Mouse (Mus musculus) heart, adult 8-10 months (tissue): ENCODE results near the gene Coro1b. TPM values are rescaled to one million over a fixed set of nuclear protein-coding genes. Genes with fewer than 3 reads are reported as not detected.

Experiments used
- DNase-seq: peaks from one replicate; pipeline ENCODE4 v3.0.0; 2022; ENCODE audit warnings: low spot score
- total RNA-seq, 4 experiments: library from RNA; stranded (reverse); gene quantifications; 2 replicates each; pipeline ENCODE4 v1.2.4; 2022

The Coro1b gene
- total RNA-seq, 4 experiments from 2014 or later: 34.9 to 55.9 (median 42.8) TPM

DNA sequence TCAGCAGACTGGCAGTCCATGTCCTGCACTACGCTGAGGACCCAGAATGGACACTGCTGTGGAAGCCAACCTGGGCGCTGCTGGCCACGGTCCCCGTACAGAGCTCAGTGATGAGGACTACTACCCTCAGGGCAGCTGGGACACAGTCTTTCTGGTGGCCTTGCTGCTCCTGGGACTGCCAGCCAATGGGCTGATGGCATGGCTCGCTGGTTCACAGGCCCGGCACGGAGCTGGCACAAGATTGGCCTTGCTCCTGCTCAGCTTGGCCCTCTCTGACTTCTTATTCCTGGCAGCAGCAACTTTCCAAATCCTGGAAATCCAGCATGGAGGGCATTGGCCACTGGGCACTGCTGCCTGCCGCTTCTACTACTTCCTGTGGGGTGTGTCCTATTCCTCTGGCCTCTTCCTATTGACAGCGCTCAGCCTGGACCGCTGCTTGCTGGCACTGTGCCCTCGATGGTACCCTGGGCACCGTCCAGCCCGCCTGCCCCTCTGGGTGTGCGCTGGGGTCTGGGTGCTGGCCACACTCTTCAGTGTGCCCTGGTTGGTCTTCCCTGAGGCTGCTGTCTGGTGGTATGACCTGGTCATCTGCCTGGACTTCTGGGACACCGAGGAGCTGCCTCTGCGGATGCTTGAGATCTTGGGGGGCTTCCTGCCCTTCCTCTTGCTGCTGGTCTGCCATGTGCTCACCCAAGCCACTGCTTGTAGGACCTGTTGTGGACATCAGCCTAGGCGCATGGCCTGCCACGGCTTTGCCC is 5.8 kb upstream of the Coro1b start:
- no peak for DNase-seq

DNA sequence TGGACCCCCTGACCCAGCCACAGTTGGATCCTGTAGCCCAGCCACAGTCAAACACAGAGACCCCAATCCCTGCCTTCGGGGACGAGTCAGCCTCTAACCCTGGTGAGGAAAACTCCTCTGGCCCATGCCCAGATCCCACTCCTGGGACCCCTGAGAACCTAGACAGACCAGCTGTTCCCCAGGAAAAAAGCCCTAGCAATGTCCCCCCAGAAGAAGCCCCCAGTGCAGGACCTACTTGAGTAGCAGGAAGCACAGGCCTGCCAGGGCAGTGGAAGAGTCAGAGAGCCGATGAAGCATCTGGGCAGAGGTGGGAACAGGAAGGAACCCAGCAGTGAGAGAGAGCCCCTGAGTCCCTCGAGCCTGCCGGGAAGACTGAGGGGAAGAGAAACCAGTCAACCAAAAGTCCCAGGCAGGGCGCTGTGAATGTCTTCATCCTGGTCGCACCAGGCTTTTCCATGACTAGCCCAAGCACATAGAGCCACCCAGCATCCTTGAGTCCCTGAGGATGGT is 4.6 kb upstream of the Coro1b start, which contains the start of gene Cabp4:
Gene Cabp4, minus strand, starts transcription at position 275 of the 510 bp plus-strand sequence.
- DNase-seq: no peak

DNA sequence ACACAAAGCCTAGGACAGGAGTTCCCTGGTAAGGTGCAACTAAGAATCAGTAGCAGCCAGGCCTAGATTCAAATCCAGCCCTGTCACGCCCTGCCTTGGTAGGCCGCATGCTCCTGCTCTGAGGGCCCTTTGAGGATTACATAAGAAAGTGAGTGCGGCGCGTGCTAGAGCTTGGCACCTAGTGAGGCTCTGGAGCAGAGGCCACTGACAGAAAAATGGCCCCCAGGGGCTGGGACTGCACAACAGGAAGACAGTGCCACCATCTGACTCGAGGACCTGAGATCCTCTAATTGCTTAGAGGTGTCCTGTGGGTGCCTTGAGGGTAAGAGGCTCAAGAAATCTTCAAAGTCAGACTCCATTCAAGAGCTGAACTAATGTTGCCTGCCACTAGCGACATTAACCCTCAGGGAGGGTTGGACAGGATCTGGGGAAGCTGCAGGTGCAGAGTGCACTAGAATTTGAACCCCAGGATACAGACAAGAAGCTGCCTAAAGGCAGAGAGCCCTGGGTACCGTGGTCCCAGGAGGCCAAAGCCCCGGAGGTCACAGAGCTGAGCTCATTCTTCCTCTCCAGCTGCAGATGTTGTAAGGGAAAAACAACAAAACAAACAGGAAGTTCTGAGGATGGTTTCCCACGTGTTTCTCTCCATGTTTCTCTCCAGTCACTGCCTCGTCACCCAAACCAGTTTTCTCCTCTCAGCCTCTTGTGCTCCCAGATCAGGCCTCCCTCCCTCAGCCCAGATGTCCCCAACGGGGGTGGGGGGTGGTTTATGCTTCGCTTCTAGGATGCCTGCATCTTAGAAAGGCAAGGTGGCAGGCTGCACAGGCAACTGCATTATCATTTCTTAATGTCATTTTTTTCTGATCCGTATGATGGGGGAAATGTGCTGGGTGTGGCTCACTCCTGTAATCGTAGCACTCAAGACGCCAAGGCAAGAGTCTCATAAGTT is 3.6 kb upstream of the Coro1b start:
- no peak for DNase-seq

DNA sequence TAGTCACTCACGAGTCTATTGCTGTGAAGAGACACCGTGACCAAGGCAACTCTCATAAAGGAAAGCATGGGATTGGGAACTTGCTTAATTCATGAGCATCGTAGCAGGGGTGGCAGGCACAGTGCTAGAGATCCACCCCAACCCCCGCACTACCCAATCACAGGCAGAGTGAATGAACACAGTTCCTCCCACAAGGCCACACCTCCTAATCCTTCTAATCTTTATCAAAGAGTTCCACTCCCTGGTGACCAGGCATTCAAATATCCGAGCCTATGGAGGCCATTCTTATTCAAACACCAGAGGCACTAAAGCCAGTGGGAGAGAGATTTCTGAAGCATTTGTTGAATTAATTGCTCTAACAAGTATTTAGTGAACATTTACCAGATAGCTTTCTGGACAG is 2.5 kb upstream of the Coro1b start:
- no peak for DNase-seq

DNA sequence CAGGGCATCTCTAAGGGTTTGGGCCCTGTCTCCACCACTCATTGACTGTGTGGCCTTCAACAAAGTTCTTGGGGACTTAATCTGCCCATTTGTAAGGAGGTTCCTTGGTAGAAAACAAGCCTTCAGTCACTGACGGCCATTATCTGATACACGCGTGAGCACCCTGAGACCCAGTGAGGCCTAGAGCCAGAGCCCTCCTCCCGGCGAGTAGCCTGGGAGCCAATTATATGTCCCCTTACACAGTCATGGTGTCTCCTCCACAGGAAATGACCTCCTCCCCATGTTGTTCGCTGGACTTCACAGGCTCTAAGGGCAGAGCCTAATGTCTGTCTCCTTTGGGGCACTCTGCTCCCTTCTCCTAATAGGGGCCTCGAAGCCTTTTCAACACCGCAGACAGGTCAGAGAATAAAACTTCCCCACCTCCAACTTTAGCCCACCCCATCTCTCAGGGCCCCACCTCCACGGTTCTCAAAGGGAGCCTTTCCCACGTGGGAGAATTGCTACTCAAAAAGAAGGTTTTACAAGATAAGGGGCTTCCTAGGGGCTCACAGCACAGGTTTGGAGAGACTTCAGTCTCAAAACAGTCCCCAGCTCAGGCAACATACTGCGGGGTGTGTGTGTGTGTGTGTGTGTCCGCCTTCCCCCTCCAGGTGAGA is 1.9 kb upstream of the Coro1b start:
- no peak for DNase-seq

DNA sequence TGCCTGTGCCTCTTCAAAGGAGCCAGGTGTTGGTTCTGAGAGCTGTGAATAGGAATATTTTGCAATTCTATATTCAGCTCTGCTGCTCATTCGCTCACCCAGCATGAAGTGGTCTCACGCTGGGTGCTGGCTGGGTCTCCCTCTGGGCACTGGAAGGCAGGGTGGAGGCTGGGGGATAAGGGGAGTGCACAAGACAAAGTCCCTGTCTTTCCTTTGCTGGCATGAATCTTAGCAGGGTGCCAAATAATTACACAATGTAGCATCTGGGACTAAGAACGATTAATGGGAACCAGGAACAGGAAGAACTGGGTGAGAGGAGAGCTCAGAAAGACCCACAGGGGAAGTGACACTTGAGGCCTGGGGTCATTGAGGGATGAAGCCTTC is 1.4 kb upstream of the Coro1b start:
- DNase-seq: no peak

DNA sequence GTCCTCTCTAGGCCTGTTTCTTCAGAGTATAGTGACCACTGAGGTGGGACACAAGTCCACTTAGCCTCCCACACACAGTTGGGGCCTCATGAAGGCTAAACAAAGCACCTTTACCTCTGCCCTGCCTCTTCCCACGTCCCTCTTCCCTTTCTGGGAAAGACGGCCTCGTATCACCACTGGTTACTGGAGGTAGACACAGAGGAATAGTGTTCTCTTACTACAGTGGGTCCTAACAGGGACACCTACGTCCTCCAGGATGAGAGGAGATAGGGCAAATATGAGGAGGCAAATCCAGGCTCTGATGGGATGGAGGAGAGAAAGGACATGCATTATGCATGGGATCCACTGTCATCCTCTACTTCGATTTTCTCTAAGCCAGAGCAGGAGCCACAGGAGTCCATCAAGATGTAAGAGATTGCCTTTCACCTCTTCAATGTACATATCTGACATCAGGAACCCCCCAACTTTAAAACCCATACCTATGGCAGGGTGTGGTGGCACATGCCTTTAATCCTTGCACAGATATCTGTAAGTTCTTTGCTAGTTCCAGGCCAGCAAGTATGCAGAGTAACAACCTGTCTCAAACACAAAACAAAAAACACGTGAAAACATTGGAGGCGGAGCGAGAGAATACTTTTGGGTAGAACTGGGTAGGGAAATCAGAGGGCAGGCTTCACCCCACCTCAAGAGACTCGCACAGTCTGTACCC is 483 bp upstream of the Coro1b start:
- DNase-seq: no peak

DNA sequence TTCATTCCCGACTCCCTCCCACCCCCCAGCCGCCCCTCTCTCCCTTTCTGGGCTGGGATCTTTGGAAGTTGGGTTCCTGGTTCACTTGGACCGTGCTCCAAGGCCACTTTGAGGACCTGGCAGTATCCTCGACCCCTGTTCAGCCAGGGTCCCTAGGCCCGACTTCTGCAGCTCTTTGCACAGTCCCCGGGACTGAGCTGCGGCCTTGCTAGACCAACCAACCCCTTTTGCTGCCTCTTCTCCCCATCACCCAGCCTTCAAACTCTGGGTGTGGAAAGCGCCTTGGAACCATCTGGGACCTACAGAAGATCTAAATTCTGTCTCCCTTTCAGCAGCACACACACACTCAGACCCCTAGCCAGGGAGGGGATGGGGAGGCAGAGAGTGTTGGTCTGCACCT is 400 bp downstream of the Coro1b start:
- no peak for DNase-seq

DNA sequence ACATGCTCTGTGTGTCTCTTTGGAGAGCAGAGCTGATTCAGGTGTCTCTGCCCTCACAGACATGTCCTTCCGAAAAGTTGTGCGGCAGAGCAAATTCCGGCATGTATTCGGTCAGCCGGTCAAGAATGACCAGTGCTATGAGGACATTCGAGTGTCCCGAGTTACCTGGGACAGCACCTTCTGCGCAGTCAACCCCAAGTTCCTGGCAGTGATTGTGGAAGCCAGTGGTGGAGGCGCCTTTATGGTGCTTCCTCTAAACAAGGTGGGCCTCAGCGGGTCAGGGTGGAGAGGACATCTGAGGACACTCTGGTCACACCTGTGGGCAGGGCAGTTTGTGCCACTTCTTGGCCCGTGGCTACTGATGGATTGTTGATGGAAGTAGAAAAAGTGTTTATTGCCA is 864 bp downstream of the Coro1b start:
- DNase-seq: no peak

DNA sequence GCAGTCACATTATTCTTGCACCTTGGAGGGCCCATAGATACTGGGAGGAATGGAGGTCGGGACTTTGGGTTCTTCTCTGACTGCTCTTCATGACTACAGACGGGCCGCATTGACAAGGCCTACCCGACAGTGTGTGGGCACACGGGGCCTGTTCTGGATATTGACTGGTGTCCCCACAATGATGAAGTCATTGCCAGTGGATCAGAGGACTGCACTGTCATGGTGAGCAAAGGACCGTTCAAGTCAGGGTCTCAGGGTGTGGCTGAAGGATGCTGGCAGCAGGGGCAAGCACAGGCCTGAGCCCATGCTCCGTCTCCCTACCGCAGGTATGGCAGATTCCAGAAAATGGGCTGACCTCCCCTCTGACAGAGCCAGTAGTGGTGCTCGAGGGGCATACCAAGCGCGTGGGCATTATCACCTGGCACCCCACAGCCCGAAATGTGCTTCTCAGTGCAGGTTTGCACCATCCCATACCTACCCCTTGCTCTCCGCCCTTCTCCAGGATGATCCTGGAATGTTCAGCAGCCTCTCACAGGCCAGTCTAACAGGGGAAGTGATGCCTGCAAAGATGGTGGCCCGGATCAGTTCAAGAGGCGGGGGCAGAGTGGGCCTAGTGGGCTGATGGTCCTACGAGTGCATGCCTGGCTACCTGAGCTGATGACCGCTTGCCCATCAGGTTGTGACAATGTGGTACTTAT is 1.5 kb downstream of the Coro1b start:
- DNase-seq: no peak

DNA sequence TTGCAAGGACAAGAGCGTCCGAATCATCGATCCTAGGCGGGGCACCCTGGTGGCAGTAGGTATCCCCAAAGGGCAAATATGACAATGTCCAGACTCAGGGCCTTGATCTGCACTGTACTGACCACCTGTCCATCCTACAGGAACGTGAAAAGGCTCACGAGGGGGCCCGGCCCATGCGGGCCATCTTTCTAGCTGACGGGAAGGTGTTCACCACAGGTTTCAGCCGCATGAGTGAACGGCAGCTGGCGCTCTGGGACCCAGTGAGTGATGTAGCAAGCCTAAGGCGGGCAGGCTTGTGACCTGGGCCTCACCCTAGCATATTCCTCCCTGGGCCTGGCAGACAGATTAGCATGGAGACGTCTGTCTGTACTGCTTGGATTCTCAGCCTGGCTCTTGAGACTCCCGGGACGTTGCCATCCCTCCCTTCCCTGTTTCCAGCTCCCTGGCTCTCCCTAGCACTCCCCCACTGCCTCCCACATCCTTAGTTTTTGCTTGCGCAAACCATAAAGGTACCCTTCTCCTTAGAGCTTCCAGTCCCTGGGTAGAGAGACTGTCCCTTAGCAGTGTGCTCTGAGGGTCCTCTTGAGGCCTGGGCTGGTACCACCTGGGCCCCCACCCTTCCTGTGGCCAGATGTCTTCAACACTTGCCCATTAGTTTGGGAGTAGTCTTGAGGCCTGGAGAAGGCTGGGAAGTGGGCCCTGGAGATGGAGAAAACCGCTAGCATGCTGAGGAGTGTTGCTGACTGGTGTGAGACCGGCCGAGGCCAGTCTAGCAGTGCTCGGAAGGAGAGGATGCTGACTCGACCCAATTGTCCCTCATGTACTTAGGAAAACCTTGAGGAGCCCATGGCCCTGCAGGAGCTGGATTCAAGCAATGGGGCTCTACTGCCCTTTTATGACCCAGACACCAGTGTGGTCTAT is 2.4 kb downstream of the Coro1b start:
- no peak for DNase-seq

DNA sequence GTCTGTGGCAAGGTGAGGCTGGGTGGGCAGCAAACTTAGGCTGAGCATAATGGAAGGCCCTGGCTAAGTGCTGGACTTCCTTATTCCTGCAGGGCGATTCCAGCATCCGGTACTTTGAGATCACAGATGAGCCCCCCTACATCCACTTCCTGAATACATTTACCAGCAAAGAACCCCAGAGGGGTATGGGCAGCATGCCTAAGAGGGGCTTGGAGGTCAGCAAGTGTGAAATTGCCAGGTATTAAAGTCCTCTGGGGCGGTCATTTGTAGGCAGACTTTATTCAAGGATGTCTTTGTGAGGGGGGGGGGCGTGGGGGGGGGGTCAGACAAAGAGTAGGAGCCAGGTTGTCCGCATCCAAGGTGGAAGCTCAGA is 3.1 kb downstream of the Coro1b start:
- DNase-seq: no peak

DNA sequence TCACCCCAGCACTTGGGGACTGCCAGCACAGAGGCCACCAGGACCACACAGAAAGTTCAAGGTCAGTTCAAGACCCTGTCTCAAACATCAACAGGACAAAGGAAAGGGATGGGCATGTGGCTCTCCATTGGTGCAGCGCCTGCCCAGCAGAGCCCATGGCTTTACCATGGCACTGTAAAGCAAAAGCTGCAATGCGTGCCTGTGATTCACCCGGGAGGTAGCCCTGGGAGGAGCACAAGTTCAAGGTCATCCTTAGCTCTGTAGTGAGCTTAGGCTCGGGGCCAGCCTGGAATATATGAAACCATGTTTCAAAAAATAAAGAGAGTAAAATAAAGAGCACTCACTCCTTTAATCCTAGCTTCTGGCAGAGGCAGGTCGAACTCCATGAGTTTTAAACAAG is 3.5 kb downstream of the Coro1b start:
- DNase-seq: no peak

DNA sequence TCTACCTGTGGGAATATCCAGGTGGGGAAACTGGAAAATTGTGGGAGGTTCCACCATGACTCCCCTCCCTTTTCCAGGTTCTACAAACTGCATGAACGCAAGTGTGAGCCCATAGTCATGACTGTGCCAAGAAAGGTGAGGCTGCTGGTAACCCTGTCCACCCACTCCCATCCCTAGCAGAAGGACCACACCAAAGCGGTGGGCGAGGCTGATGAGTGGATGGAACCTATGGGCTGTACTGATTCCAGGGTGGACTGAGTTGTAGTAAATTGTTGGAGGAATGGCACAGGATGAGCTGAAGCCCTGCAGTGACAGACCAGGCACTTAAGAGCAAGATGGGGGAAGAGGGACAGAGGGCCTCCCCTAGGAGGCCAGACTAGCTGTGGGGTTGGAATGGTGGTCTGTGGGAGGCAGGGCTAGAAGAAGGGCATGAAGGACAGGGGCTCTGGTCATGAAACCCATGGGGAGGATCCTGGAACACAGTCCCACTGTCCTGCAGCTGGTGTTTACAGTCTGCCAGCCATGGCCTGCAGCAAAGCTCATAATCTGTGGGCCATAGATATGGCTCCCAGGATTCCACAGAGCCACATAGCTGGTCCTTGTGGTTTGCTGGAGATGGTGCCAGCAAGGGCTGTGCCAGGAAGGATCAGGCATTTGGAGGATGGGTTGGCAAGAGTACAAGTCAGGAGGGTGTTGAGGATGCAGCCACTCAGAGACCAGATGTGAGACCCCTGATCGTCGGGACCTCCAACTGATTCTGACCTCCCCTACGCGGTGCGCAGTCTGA is 4.2 kb downstream of the Coro1b start:
- DNase-seq: no peak

DNA sequence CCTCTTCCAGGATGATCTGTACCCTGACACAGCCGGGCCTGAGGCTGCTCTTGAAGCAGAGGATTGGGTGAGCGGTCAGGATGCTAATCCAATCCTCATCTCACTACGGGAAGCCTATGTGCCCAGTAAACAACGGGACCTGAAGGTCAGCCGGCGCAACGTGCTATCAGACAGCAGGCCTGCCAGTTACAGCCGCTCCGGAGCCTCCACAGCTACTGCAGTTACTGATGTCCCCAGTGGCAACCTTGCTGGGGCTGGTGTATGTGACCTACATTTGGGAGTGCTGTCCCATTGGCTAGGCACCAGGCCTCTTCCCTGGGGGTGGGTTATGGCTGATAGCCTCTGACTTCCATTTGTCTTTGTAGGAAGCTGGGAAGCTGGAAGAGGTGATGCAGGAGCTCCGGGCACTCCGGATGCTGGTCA is 4.8 kb downstream of the Coro1b start, which contains the start of gene Ptprcap:
Gene Ptprcap, plus strand, starts transcription at position 373 of the 423 bp plus-strand sequence.
- DNase-seq: no peak

DNA sequence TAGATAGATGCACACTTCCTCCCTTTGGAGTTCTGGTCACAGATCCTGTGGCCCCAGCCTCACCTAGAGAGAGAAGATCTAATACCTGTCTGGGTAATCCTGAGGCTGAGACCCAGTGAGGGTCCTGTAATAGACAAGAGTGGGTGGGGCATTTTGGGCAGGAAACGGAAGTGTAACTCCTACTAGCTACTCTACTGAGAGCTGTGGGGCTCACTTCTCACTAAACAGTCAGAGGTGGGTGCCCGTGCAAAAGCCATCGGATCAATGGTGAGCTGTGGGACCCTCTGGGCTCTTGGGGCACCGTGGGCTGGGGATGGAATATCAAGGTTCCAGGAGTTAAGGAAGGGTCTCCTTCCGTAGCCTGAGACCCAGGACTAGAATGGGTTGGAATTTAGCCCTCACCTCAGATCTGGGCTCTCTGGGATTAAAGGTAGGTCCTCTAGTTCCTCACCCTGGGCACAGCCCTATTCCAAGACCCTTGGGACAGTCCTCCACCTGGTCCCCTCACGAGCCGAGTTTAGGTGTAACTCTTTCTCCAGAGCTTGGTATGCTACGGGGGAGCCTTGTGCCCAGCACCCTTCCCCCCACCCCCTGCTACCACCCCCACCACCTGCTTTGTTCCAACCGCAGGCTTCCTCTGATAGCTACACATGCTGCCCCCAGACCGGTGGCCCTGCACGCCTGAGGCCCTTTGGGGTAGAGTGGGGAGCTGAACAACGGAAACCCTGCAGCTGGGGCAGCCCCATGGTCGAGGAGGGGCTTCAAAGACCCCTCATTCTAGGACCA is 6.2 kb downstream of the Coro1b start:
- no peak for DNase-seq

DNA sequence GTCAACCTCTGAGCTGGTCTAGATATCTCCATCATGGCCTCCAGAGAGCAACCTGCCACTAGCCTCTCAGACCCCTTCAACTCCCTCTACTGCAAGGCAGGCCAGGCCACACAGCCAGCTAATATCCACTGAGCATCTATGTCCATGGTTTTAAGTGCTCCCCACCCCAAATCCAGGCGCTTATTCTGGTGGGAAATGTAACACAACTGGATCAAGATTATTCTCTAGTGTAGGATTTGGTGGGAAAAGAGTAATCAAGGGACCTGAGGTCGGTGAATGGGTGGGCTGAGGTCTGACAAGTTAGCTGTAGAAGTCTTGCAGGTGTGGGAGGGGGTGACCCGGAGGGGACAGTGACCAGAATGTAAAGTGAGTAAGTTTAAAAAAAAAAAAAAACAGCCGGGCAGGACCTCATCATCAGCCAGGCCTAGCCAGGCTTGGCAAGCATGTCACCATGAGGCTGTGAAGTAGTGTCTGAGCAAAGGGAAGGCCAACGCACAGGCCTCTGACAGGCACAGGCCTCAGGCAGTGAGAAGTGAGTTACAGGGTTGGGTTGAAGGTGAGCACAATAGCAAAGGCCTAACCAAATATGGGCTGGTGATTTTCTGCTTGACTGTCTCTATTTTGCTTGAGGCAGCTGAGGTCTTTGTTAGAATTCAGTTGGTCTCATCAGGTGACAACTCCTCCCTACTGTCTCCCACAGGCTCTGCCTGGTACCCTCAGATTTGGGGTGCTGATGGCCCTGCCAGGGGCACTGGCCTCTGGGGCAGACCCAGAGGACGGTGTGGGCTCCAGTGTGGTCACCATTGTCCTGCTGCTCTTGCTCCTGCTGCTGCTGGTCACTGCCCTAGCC is 7.0 kb downstream of the Coro1b start:
- no peak for DNase-seq
